Mouse (Mus musculus): ENCODE measurements around the gene Cd200r4. TPM values are rescaled to one million over a fixed set of nuclear protein-coding genes. Genes with fewer than 3 reads are reported as not detected.

The Cd200r4 gene
- total RNA-seq, 2 experiments from 2014 or later = not detected

- intact Hi-C loops (cut with DNase I) = no loop called here
These were observed 55.3 kb downstream of the Cd200r4 start, which contains the start of gene Cd200r2 for GRCm38 (mm10) chr16:44866797-44867196. Gene Cd200r2, plus strand, starts transcription at chr16:44867097.

GRCm38 (mm10) chr16:44875178-44875577 lies 63.6 kb downstream of the Cd200r4 start:
- DNase-seq = no peak
- intact Hi-C loops (cut with DNase I) = no loop called here

More at GRCm38 (mm10) chr16:44866797-44867196, 55.3 kb downstream of the Cd200r4 start, which contains the start of gene Cd200r2:
- no peak for DNase-seq

DNA sequence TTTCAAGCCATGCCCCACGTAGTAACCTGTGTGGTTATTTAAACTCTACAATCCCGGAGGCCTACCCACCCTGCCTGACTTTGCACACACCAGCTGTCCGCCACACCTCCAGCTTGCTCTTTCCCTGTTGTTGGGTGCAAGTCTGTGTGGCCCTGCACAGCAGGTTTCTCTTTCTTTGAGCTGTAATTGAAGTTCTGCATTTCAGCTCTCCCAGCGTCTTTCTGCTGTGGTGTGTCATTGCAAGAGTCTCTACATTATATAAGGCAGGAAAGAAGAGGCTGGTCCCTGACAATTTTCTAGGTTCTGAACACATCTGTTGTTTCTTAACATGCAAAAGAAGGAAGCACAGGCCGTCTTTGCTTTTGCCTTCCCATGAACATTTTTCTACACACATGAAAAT lies 65.1 kb downstream of the Cd200r4 start:
- intact Hi-C loops (cut with DNase I) = no loop called here
- no peak for DNase-seq

DNA sequence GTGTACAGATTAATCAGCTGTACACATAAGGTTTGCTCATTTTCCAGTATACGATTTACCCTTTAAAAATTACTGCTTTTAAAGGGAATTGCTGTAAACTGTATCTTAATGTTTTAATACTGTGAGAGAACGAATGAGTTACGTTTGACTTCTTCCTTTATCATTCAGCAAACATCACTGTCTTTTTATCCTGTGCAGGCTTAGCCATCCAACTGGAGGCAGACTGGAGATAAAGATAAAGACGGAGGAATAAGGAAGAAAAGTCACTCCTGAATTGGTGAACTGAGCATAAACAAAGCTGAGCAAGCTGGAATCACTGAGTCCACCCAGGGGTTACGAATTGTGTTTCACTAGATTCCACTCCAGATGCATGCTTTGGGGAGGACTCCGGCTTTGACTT lies 66.1 kb downstream of the Cd200r4 start:
- intact Hi-C loops (cut with DNase I) = no loop called here
- DNase-seq = no peak

Other genes with a start within 250 kb of the Cd200r4 start
- gene Nepro, start 87.4 kb upstream of the Cd200r4 start, total RNA-seq (2021) = 1 to 10 TPM; 5.4 to 5.9 TPM
- 10 to 100 TPM; 13.3 to 13.8 TPM for gene Gtpbp8, start 65.4 kb upstream of the Cd200r4 start, total RNA-seq (2021)
- under 1 TPM; 0.20 to 0.50 TPM for gene Cd200r1, start 46.0 kb upstream of the Cd200r4 start, total RNA-seq (2021)
- not detected for gene Cd200r2, start 55.4 kb downstream of the Cd200r4 start, total RNA-seq (2021)
- not detected for gene Cd200r3, start 131.9 kb downstream of the Cd200r4 start, total RNA-seq (2021)

Measured in heart, postnatal 10 days (tissue).